Mouse (Mus musculus): Measurements from ENCODE around the gene Bank1.
A peak's percentile ranks its signal among the peaks of the same experiment; 100 is the strongest.
"Not testable (repeated sequence)": the region's sequence is repeated elsewhere in the genome, so short reads cannot be mapped to it uniquely, and the experiment has no call there.

Bank1 gene

GRCm38 (mm10) chr3:136325783-136326182 lies at the start of gene Bank1:
Gene Bank1, minus strand, starts transcription at chr3:136326066.
- DNase-seq: peak; percentile 22

GRCm38 (mm10) chr3:136369916-136370315 lies 44.0 kb upstream of the Bank1 start:
- no peak for DNase-seq

DNA sequence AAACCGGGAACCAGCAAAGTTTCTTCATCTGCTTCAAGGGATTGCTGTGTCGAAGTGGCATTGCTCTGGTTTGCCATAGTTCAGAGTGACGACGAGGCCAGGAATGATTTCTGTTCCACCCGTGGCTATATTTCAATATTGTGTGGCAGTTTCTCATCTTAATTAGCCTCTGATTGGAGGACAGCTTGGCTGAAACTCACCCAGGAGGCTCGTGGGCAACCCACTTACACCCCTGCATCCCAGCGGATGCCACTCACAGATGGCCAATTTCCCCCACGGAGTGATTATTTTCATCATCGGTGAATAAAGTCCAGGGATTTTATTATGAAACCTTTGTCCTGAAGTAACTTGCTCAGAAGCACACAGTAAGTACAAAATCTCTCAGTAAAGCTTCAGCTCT lies 43.6 kb upstream of the Bank1 start:
- no peak for DNase-seq

- DNase-seq: no peak
Observed at GRCm38 (mm10) chr3:136368505-136368999, 42.7 kb upstream of the Bank1 start.

GRCm38 (mm10) chr3:136349690-136350089 lies 23.8 kb upstream of the Bank1 start:
- no peak for DNase-seq

DNA sequence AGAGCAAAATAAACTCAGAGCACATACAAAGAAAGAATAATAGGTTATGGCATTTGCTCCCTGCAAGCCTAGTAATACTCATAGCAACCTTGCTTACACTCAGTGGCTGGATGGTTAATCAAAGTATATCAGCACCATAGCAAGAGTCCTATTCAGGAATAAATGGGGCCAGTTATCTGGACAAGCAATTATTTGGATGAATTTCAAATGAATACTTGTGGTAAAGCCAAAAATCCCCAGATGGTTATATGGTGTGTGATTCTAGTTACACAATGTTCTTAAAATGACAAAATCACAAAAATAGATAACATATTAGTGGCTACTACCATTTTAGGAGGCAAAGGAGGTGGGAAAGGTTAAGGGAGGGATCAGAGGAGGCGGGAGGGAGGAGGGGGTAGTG lies 22.7 kb upstream of the Bank1 start:
- no peak for DNase-seq

GRCm38 (mm10) chr3:136347277-136347676 lies 21.4 kb upstream of the Bank1 start:
- no peak for DNase-seq

- no peak for DNase-seq
Observed at GRCm38 (mm10) chr3:136341911-136342310, 16.0 kb upstream of the Bank1 start.

GRCm38 (mm10) chr3:136339896-136340295 lies 14.0 kb upstream of the Bank1 start:
- no peak for DNase-seq

DNA sequence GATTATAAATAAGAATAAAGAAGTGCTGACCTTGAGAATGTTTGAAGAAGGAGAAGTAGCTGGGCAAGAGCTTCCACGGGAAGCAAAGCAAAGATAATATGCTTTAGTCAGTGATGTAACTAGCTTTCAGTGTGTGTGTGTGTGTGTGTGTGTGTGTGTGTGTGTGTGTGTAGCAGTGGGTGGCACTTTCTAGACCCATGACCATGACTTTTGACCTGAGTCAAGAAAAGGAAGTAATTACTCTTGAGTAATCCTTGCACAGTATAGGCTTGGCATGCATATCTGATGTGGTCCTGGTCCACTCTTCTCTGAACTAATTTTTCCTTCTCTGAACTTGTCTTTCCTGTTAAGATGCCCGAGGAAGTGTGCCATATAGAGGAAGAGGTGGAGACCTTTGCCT lies 5.3 kb upstream of the Bank1 start:
- no peak for DNase-seq

DNA sequence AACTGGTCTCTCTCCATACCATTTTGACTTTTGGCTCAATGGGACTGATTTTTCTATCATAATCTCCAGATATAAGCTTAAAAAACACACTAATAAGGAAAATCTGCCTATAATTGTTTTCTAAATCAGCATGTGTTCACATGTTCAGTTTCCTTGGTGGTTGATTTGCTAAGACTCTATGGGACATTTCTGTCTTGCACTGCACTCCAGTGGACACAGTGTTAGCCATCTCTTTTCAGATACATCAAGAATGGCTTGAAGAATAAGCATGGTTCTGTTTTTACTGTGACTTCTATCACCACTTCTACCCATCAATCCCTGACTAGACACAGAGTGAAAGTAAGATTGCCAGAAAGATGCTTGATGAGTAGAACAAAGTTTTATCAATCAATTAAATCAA lies 4.2 kb upstream of the Bank1 start:
- no peak for DNase-seq

DNA sequence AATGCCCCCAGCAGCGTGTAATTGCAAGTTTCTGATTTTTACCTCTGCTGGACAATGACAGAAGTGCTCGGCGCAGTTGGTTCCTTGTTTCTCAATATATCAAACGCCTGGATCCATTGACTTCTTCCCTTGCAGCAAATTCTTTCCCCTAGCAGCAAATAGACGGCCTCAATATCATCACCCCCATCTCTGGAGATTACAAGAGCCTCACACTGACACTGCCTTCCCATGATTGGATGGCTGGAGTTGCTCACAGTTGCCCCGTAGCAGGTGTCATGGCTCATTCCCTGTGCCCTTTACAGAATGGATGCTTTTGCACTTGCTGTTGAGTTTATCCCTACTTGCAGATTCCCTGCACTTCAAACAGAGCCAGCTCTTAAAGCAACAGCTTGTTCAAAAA lies 3.3 kb upstream of the Bank1 start:
- DNase-seq: no peak

- not testable (repeated sequence) for DNase-seq
Observed at GRCm38 (mm10) chr3:136324716-136325115, 1.1 kb downstream of the Bank1 start.

GRCm38 (mm10) chr3:136321936-136322335 lies 3.9 kb downstream of the Bank1 start:
- no peak for DNase-seq

DNA sequence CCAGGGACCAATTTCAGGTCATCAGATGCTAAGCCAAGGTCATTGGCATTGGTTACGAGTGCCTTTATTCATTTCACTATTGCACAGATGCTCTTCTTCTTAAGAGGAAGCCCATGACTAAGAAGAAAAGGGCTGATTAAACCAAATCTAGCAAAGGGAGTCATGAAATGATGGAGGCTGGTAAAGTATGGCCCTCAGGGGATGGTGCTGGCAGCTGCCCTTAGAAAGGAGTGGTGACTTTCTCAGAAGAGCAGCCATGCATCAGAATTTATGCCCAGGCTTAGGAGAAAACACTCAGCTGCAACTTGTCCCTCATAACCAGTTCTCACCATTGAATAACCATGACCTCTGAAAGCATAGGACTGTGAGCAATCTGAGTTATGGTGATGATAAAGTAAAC lies 17.4 kb downstream of the Bank1 start:
- no peak for DNase-seq

DNA sequence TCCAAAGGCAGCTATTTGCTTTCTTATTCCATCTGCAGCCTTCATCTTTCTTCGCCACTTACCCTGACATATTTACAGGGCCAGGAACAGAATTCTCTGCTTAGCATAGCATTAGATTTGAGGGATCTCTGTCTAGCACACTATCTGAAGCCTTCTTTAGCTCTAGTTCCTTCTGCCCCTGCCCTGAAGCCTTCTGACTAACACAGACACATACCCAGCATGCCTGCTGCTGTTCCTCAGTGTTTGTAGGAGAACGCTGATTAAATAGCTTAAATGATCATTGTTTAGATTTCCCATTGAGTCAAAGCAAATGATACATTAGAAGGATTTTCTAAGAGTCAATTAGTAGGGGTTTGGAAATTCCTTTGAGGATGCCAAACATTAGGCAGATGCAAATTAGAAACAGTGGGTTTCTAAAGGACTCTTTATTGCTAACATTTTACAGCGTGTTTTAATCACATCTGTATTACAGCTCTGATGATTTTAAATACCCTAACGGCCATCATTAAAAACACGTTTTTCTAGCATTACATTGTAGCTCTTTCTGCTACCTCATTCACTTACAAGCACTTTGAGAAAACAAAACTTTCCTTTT lies 19.2 kb downstream of the Bank1 start:
- no peak for DNase-seq

DNA sequence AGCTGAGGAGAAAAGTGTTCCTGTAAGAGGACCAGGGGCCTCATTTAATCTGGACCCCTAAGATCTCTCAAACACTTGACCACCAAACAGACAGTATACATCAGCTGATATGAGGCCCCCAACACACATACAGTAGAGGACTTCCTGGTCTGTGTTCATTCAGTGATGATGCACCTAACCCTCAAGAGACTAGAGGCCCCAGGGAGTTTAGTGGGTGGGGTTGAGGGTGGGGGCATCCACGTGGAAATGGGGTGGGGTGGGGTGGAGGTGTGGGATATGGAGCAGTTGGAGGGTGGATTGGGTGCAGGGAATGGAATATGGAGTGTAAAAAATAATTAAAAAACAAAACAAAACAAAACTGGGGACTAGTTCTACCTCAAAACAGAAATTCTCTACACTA lies 23.3 kb downstream of the Bank1 start:
- no peak for DNase-seq

- not testable (repeated sequence) for DNase-seq
Observed at GRCm38 (mm10) chr3:136300810-136301209, 25.1 kb downstream of the Bank1 start.

- DNase-seq: no peak
Observed at GRCm38 (mm10) chr3:136297355-136297754, 28.5 kb downstream of the Bank1 start.

DNA sequence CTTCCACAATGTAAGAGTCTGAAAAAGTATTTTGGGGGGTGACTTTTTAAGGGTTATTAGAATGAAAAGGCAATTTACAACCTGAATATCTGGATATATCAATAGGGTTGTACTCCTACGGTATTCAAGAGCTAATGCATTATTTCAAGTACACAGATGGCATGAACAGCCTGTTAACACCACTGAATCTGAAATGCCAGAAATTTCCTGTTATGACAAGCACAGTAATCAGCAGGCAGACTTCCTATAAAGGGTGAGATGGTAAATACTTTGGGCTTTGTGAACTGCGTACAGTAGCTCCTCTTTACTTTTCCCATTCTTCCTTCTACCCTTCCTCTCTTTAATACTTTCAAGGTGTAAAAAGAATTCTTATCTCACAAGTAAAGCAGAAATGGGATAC lies 30.6 kb downstream of the Bank1 start:
- DNase-seq: no peak

DNA sequence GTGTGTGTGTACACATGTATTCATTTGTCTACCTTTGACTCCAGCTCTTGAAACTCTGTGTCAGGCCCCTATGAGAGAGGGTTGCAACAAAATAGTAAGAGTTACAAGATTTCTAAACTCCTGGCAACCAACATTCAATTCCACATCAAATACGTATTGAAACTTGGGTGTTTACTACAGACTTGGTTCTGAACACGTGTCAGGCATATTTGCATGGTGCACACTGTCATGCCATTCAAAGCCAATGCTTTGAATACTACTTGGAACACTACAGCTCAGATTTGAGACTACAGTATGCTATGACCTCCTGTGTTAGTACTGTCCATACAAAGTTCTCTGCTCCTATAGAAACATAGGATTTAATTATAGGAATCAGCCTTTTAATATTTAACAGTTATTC lies 38.0 kb downstream of the Bank1 start:
- DNase-seq: no peak

DNA sequence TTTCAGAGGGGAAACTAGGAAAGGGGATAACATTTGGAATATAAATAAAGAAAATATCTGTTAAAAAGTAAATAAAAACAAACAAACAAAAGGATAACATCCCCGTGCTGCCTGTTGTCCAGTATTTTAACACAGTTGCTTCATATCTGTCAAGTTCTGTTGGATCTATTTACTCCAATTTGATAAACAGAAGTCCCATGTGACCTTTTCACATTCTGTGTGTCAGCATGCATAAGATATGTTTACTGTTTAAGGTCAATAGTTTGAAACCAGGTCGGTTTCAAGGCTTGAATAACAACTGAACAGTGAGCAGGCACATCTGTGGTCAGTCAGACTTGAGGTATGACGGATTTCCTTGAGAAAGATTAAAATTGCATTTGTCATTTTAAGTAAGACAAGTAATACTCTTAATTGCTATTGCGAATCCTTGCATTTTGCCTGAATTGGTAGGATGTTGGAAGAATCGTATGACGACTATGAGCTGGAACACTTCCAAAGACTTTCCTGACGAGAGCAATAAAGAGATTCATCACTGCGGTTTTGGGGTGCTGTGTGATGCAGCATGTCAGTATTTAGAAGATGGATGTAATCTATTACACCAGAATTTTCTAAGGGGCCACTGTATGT lies 60.8 kb downstream of the Bank1 start:
- no peak for DNase-seq

- no peak for DNase-seq
Observed at GRCm38 (mm10) chr3:136257761-136258160, 68.1 kb downstream of the Bank1 start.

DNA sequence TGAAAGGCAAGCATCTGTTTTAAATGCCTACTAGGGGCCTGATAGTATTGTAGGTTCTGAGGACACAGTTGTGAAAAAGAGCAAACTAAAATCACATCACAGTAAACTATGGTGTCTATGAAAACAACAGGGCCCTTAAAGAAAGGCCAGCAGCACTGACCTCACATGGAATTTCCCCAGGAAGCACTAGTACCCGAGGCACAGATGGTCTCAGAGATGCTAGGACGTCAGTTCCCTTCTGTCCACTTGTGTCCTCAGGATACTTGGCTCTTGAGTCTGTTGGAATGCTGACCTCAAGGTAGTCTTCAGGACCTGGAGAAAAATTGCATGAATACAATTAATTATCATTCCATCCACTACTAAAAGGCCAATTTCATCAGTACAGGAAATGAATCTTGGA lies 71.2 kb downstream of the Bank1 start:
- DNase-seq: no peak

GRCm38 (mm10) chr3:136252820-136253219 lies 73.0 kb downstream of the Bank1 start:
- DNase-seq: no peak

Measured in right cerebral cortex, postnatal 14 days (tissue).